Mouse (Mus musculus): ENCODE data around the gene Siae. TPM values are rescaled to one million over a fixed set of nuclear protein-coding genes. Genes with fewer than 3 reads are reported as not detected.
A peak's percentile ranks its signal among the peaks of the same experiment; 100 is the strongest.

Siae gene
- polyA plus RNA-seq (2011; ENCODE audit: insufficient read depth, insufficient read length, low replicate concordance, missing spikeins), result 1.9 and 7.2 TPM in 2 replicates

- 23% methylated on average over 7 of the region's 7 CpGs for WGBS
- H3K4me3 ChIP-seq (replicated peaks; ENCODE audit: control insufficient read depth, low read depth, low read length), result no peak within 1 kb of the TSS
- H3K27ac ChIP-seq (ENCODE audit: control insufficient read depth, insufficient read depth, low read depth, low read length, poor library complexity), result no peak within 1 kb of the TSS
- H3K4me1 ChIP-seq (ENCODE audit: control insufficient read depth, insufficient read depth, low read length), result peaks cover 1% of the 10 kb centered on the region; the same call in 1 of the 2 replicates
- TF ChIP-seq POLR2A (IDR thresholded peaks at IDR 0.05; ENCODE audit: borderline replicate concordance, control insufficient read depth, low read depth, low read length) (no peak), CTCF (IDR thresholded peaks at IDR 0.05; ENCODE audit: control insufficient read depth, insufficient read depth, low read length) (no peak)
Measured at GRCm38 (mm10) chr9:37554838-37555748, at the start of gene Siae. Siae (plus strand) TSS chr9:37555698.

GRCm38 (mm10) chr9:37506023-37506422 lies 49.5 kb upstream of the Siae start:
- H3K27ac ChIP-seq (ENCODE audit: control insufficient read depth, insufficient read depth, low read depth, low read length, poor library complexity), result no peak overlapping the region
- TF ChIP-seq POLR2A (IDR thresholded peaks at IDR 0.05; ENCODE audit: borderline replicate concordance, control insufficient read depth, low read depth, low read length) (no peak), CTCF (IDR thresholded peaks at IDR 0.05; ENCODE audit: control insufficient read depth, insufficient read depth, low read length) (no peak)
- WGBS, result 88% methylated on average over 1 of the region's 1 CpGs
- no peak overlapping the region for H3K4me3 ChIP-seq (replicated peaks; ENCODE audit: control insufficient read depth, low read depth, low read length)
- H3K4me1 ChIP-seq (ENCODE audit: control insufficient read depth, insufficient read depth, low read length), result no peaks in the 10 kb centered on the region

DNA sequence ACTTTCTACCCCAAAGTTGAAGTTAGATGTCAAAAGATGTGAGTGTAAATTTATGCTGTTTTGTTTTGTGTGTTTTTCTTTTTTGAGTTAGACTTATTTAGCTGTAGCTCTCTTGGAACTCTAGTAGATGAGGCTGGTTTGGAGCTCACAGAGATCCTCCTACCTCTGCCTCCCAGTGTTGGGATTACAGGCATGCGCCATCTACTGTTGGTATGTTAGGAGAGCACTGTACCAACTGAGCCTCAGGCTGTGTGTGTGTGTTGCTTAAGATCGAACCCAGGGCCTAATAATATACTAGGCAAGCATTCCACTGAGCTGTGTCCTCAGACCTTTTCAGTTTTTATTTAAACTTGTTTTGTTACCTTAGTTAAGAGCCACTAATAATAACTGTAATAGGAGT lies 43.4 kb upstream of the Siae start:
- 79% methylated on average over 2 of the region's 2 CpGs for WGBS
- Histone ChIP-seq H3K27ac (ENCODE audit: control insufficient read depth, insufficient read depth, low read depth, low read length, poor library complexity) (no peak overlapping the region), H3K4me1 (ENCODE audit: control insufficient read depth, insufficient read depth, low read length) (peaks cover under 1% of the 10 kb centered on the region), H3K4me3 (replicated peaks; ENCODE audit: control insufficient read depth, low read depth, low read length) (no peak overlapping the region)
- no peak for TF ChIP-seq POLR2A (IDR thresholded peaks at IDR 0.05; ENCODE audit: borderline replicate concordance, control insufficient read depth, low read depth, low read length)
- TF ChIP-seq CTCF (IDR thresholded peaks at IDR 0.05; ENCODE audit: control insufficient read depth, insufficient read depth, low read length), result 0 out of 2 replicates have a peak, but pooled peaks have one; percentile 14

DNA sequence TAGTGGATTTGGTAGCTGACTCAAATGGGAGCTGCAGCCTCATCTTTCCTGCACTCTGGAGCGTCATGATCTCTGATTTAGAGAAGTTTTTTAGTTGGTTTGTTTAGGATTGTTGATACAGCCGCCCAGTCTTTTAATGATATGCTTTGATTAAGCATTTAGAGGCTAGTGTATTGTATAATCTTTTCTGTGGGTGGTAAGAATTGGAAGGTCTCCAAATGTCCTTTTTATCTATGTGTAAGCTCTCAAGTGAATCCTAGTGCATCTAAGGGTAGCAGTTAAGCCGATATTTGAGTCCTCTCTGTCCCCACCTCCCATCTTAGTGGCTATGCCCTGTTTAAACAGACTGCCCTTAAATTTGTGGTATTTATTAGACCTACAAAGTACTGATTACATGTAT lies 41.0 kb upstream of the Siae start:
- Histone ChIP-seq H3K27ac (ENCODE audit: control insufficient read depth, insufficient read depth, low read depth, low read length, poor library complexity) (no peak overlapping the region), H3K4me3 (replicated peaks; ENCODE audit: control insufficient read depth, low read depth, low read length) (no peak overlapping the region), H3K4me1 (ENCODE audit: control insufficient read depth, insufficient read depth, low read length) (peaks cover 2% of the 10 kb centered on the region)
- TF ChIP-seq CTCF (IDR thresholded peaks at IDR 0.05; ENCODE audit: control insufficient read depth, insufficient read depth, low read length) (no peak), POLR2A (IDR thresholded peaks at IDR 0.05; ENCODE audit: borderline replicate concordance, control insufficient read depth, low read depth, low read length) (no peak)
- WGBS, result 81% methylated on average over 3 of the region's 3 CpGs

- H3K4me3 ChIP-seq (replicated peaks; ENCODE audit: control insufficient read depth, low read depth, low read length), result no peak overlapping the region
- TF ChIP-seq CTCF (IDR thresholded peaks at IDR 0.05; ENCODE audit: control insufficient read depth, insufficient read depth, low read length) (no peak), POLR2A (IDR thresholded peaks at IDR 0.05; ENCODE audit: borderline replicate concordance, control insufficient read depth, low read depth, low read length) (no peak)
- WGBS, result 11% methylated on average over 1 of the region's 1 CpGs
- no peak overlapping the region for H3K27ac ChIP-seq (ENCODE audit: control insufficient read depth, insufficient read depth, low read depth, low read length, poor library complexity)
- peaks cover 2% of the 10 kb centered on the region for H3K4me1 ChIP-seq (ENCODE audit: control insufficient read depth, insufficient read depth, low read length)
Measured at GRCm38 (mm10) chr9:37517467-37517866, 38.0 kb upstream of the Siae start.

GRCm38 (mm10) chr9:37518991-37519390 lies 36.5 kb upstream of the Siae start:
- TF ChIP-seq CTCF (IDR thresholded peaks at IDR 0.05; ENCODE audit: control insufficient read depth, insufficient read depth, low read length), result no peak
- no peak for TF ChIP-seq POLR2A (IDR thresholded peaks at IDR 0.05; ENCODE audit: borderline replicate concordance, control insufficient read depth, low read depth, low read length)
- 86% methylated on average over 8 of the region's 8 CpGs for WGBS
- H3K4me3 ChIP-seq (replicated peaks; ENCODE audit: control insufficient read depth, low read depth, low read length), result no peak overlapping the region
- peaks cover 2% of the 10 kb centered on the region for H3K4me1 ChIP-seq (ENCODE audit: control insufficient read depth, insufficient read depth, low read length)
- H3K27ac ChIP-seq (ENCODE audit: control insufficient read depth, insufficient read depth, low read depth, low read length, poor library complexity), result no peak overlapping the region

GRCm38 (mm10) chr9:37519995-37520394 lies 35.5 kb upstream of the Siae start:
- WGBS, result 81% methylated on average over 2 of the region's 2 CpGs

GRCm38 (mm10) chr9:37525461-37525860 lies 30.0 kb upstream of the Siae start:
- TF ChIP-seq CTCF (IDR thresholded peaks at IDR 0.05; ENCODE audit: control insufficient read depth, insufficient read depth, low read length) (no peak), POLR2A (IDR thresholded peaks at IDR 0.05; ENCODE audit: borderline replicate concordance, control insufficient read depth, low read depth, low read length) (no peak)

More at GRCm38 (mm10) chr9:37519995-37520394, 35.5 kb upstream of the Siae start:
- Histone ChIP-seq H3K4me3 (replicated peaks; ENCODE audit: control insufficient read depth, low read depth, low read length) (no peak overlapping the region), H3K4me1 (ENCODE audit: control insufficient read depth, insufficient read depth, low read length) (peaks cover 2% of the 10 kb centered on the region), H3K27ac (ENCODE audit: control insufficient read depth, insufficient read depth, low read depth, low read length, poor library complexity) (no peak overlapping the region)
- TF ChIP-seq POLR2A (IDR thresholded peaks at IDR 0.05; ENCODE audit: borderline replicate concordance, control insufficient read depth, low read depth, low read length) (no peak), CTCF (IDR thresholded peaks at IDR 0.05; ENCODE audit: control insufficient read depth, insufficient read depth, low read length) (no peak)

More at GRCm38 (mm10) chr9:37525461-37525860, 30.0 kb upstream of the Siae start:
- Histone ChIP-seq H3K27ac (ENCODE audit: control insufficient read depth, insufficient read depth, low read depth, low read length, poor library complexity) (no peak overlapping the region), H3K4me1 (ENCODE audit: control insufficient read depth, insufficient read depth, low read length) (no peaks in the 10 kb centered on the region), H3K4me3 (replicated peaks; ENCODE audit: control insufficient read depth, low read depth, low read length) (no peak overlapping the region)
- WGBS, result 78% methylated on average over 2 of the region's 2 CpGs

All from bone marrow, adult 2 months (tissue).